Mouse (Mus musculus) cerebellum, postnatal 36 days (tissue): ENCODE measurements around the gene Gstt4.
A peak's percentile ranks its signal among the peaks of the same experiment; 100 is the strongest.

ENCODE experiments used
- DNase-seq, 2 experiments: peaks; one replicate each; pipeline ENCODE4 v3.0.0; 2021 to 2022; ENCODE audit warnings: mixed read lengths in 2 of 2

Gstt4 gene

GRCm38 (mm10) chr10:75835761-75836531, 13.6 kb upstream of the Gstt4 start:
- DNase-seq, result no peak

- DNase-seq, result peak; percentile 29 to 43
Observed at GRCm38 (mm10) chr10:75835307-75835706, 13.0 kb upstream of the Gstt4 start.

- DNase-seq, result no peak
Observed at GRCm38 (mm10) chr10:75834721-75835120, 12.4 kb upstream of the Gstt4 start.

- peak; percentile 62 to 66 for DNase-seq
Observed at GRCm38 (mm10) chr10:75834250-75834649, 11.9 kb upstream of the Gstt4 start.

- DNase-seq, result peak in 1 of 2 experiments; percentile 10
Observed at GRCm38 (mm10) chr10:75833456-75834080, 11.2 kb upstream of the Gstt4 start.

- peak; percentile 49 to 64 for DNase-seq
Observed at GRCm38 (mm10) chr10:75832272-75832895, 10.0 kb upstream of the Gstt4 start.

- no peak for DNase-seq
Observed at GRCm38 (mm10) chr10:75830275-75830670, 7.9 kb upstream of the Gstt4 start.

- no peak for DNase-seq
Observed at GRCm38 (mm10) chr10:75829529-75830274, 7.4 kb upstream of the Gstt4 start.

- peak; percentile 67 to 75 for DNase-seq
Observed at GRCm38 (mm10) chr10:75828500-75828931, 6.2 kb upstream of the Gstt4 start.

- peak; percentile 45 to 56 for DNase-seq
Observed at GRCm38 (mm10) chr10:75827668-75828360, 5.5 kb upstream of the Gstt4 start.

- DNase-seq, result no peak
Observed at GRCm38 (mm10) chr10:75824530-75824929, 2.2 kb upstream of the Gstt4 start.

GRCm38 (mm10) chr10:75823782-75824181, 1.4 kb upstream of the Gstt4 start:
- DNase-seq, result no peak

GRCm38 (mm10) chr10:75819882-75820281, 2.5 kb downstream of the Gstt4 start:
- no peak for DNase-seq

- no peak for DNase-seq
Observed at GRCm38 (mm10) chr10:75818641-75819040, 3.7 kb downstream of the Gstt4 start.

- no peak for DNase-seq
Observed at GRCm38 (mm10) chr10:75804217-75804616, 18.1 kb downstream of the Gstt4 start.

GRCm38 (mm10) chr10:75798176-75798696, 24.1 kb downstream of the Gstt4 start, which contains the start of gene Gstt1:
Gene Gstt1 (minus strand): TSS chr10:75798584.
- peak; percentile 69 to 72 for DNase-seq

GRCm38 (mm10) chr10:75797619-75798175, 24.6 kb downstream of the Gstt4 start:
- peak; percentile 70 to 74 for DNase-seq

GRCm38 (mm10) chr10:75796731-75797516, 25.4 kb downstream of the Gstt4 start:
- DNase-seq, result peak; percentile 14 to 24

GRCm38 (mm10) chr10:75794880-75795279, 27.5 kb downstream of the Gstt4 start:
- no peak for DNase-seq

- DNase-seq, result no peak
Observed at GRCm38 (mm10) chr10:75790773-75791172, 31.6 kb downstream of the Gstt4 start.

GRCm38 (mm10) chr10:75789841-75790240, 32.5 kb downstream of the Gstt4 start:
- no peak for DNase-seq
